Mouse (Mus musculus): ENCODE measurements at regions not wholly inside any gene's neighbourhood (a gene's known extent, or its start where the extent isn't known, plus 50 kb on each side); places are given as distances from the start of the nearest gene placed in this dataset.

DNA sequence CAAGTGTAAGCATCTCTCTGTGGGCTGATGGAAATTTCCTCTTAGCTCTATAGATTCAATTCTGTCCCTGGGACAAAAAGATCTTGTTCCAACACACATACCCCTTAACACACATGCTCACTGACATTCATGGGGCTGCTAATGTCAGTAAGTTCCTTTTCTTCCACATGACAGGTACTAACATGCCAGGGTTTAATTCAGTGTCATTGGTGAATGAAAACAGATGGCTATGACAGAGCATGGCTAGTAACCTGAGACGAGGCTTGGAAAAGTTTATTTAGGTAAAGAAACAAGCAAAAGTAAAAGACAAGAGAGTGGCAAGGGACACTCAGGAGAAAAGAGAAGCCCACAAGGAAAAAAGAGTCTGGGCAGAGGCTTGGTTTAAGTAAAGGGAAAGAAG lies 74.5 kb upstream of the Cd93 start:
- TF ChIP-seq CEBPB (IDR thresholded peaks at IDR 0.05; ENCODE audit: insufficient read depth, poor library complexity, severe bottlenecking) (no peak), E2F4 (IDR thresholded peaks at IDR 0.05; ENCODE audit: insufficient read depth) (no peak), TCF3 (IDR thresholded peaks at IDR 0.05; ENCODE audit: insufficient read length, low read depth) (no peak), REST (IDR thresholded peaks at IDR 0.05; ENCODE audit: insufficient read depth, insufficient read length) (no peak), POLR2AphosphoS2 (IDR thresholded peaks at IDR 0.05; ENCODE audit: insufficient read length, low read depth) (no peak), SRF (IDR thresholded peaks at IDR 0.05; ENCODE audit: control insufficient read depth, insufficient read length, low read depth) (no peak), TCF12 (IDR thresholded peaks at IDR 0.05; ENCODE audit: insufficient read depth, poor library complexity, severe bottlenecking) (no peak), USF1 (IDR thresholded peaks at IDR 0.05; ENCODE audit: low read depth) (no peak), MYOG (IDR thresholded peaks at IDR 0.05; ENCODE audit: control insufficient read depth in 1 of 3, insufficient read depth in 1 of 3, insufficient read length in 2 of 3, low read depth in 2 of 3) (no peak), POLR2A (IDR thresholded peaks at IDR 0.05; ENCODE audit: insufficient read length, low read depth) (no peak), MYOD1 (IDR thresholded peaks at IDR 0.05; ENCODE audit: control insufficient read depth in 1 of 3, insufficient read length in 2 of 3, low read depth in 2 of 3) (no peak), MAX (IDR thresholded peaks at IDR 0.05; ENCODE audit: low read depth) (no peak)
- Histone ChIP-seq H3K36me3 (ENCODE audit: control insufficient read depth, insufficient read depth) (no peaks in the 10 kb centered on the region), H3K27me3 (ENCODE audit: control insufficient read depth, insufficient read depth, insufficient read length) (no peaks in the 10 kb centered on the region), H3K4me2 (ENCODE audit: low read depth) (no peak overlapping the region), H3K79me2 (ENCODE audit: control insufficient read depth, insufficient read depth) (no peaks in the 10 kb centered on the region), H3K4me3 (no peak overlapping the region), H3ac (ENCODE audit: control insufficient read depth, insufficient read length) (no peak overlapping the region)

GRCm38 (mm10) chr2:148510008-148510681 lies 66.8 kb upstream of the Cd93 start:
- TF ChIP-seq MYOG (IDR thresholded peaks at IDR 0.05; ENCODE audit: control insufficient read depth in 1 of 3, insufficient read depth in 1 of 3, insufficient read length in 2 of 3, low read depth in 2 of 3), result peak in 1 of 3 experiments; percentile 35
- TF ChIP-seq CEBPB (IDR thresholded peaks at IDR 0.05; ENCODE audit: insufficient read depth, poor library complexity, severe bottlenecking), result no peak
- Histone ChIP-seq H3K27me3 (ENCODE audit: control insufficient read depth, insufficient read depth, insufficient read length) (no peaks in the 10 kb centered on the region), H3K4me3 (no peak overlapping the region), H3K79me2 (ENCODE audit: control insufficient read depth, insufficient read depth) (no peaks in the 10 kb centered on the region), H3K36me3 (ENCODE audit: control insufficient read depth, insufficient read depth) (no peaks in the 10 kb centered on the region), H3K4me2 (ENCODE audit: low read depth) (no peak overlapping the region), H3ac (ENCODE audit: control insufficient read depth, insufficient read length) (no peak overlapping the region)

- H3ac ChIP-seq (ENCODE audit: control insufficient read depth, insufficient read length), result no peak overlapping the region
- no peak overlapping the region for H3K4me2 ChIP-seq (ENCODE audit: low read depth)
- H3K79me2 ChIP-seq (ENCODE audit: control insufficient read depth, insufficient read depth), result no peaks in the 10 kb centered on the region
- H3K36me3 ChIP-seq (ENCODE audit: control insufficient read depth, insufficient read depth), result no peaks in the 10 kb centered on the region
- TF ChIP-seq MAX (IDR thresholded peaks at IDR 0.05; ENCODE audit: low read depth), result no peak
- no peak for TF ChIP-seq POLR2AphosphoS2 (IDR thresholded peaks at IDR 0.05; ENCODE audit: insufficient read length, low read depth)
- TF ChIP-seq REST (IDR thresholded peaks at IDR 0.05; ENCODE audit: insufficient read depth, insufficient read length), result no peak
- TF ChIP-seq SRF (IDR thresholded peaks at IDR 0.05; ENCODE audit: control insufficient read depth, insufficient read length, low read depth), result no peak
- TF ChIP-seq MYOD1 (IDR thresholded peaks at IDR 0.05; ENCODE audit: control insufficient read depth in 1 of 3, insufficient read length in 2 of 3, low read depth in 2 of 3), result no peak
- no peak for TF ChIP-seq MYOG (IDR thresholded peaks at IDR 0.05; ENCODE audit: control insufficient read depth in 1 of 3, insufficient read depth in 1 of 3, insufficient read length in 2 of 3, low read depth in 2 of 3)
- TF ChIP-seq POLR2A (IDR thresholded peaks at IDR 0.05; ENCODE audit: insufficient read length, low read depth), result no peak
- no peak for TF ChIP-seq E2F4 (IDR thresholded peaks at IDR 0.05; ENCODE audit: insufficient read depth)
- H3K27me3 ChIP-seq (ENCODE audit: control insufficient read depth, insufficient read depth, insufficient read length), result no peaks in the 10 kb centered on the region
- no peak overlapping the region for H3K4me3 ChIP-seq
These were observed 66.0 kb upstream of the Cd93 start for GRCm38 (mm10) chr2:148509357-148509756.

DNA sequence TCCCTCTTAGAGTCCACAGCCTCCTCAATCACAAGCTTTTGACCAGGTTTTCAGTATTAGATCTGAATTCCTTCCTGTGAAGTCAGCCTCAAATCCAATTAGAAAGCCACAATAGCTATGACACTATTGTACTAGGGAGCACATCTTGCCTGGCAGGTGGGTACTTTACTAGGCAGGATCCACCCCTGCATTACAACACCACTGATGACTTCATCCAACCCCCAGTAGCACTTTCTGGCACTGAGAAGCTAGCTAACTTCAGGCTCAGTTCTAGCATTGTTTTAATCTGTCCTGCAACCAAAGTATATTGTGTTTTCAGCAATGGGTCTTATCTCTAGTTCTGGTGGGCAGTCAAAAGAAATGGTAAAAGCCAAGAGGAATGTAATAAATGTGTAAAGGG lies 64.2 kb upstream of the Cd93 start:
- no peak overlapping the region for H3K4me2 ChIP-seq (ENCODE audit: low read depth)
- no peak overlapping the region for H3K4me3 ChIP-seq
- H3ac ChIP-seq (ENCODE audit: control insufficient read depth, insufficient read length), result no peak overlapping the region
- H3K79me2 ChIP-seq (ENCODE audit: control insufficient read depth, insufficient read depth), result no peaks in the 10 kb centered on the region
- H3K27me3 ChIP-seq (ENCODE audit: control insufficient read depth, insufficient read depth, insufficient read length), result no peaks in the 10 kb centered on the region
- TF ChIP-seq E2F4 (IDR thresholded peaks at IDR 0.05; ENCODE audit: insufficient read depth), result no peak
- TF ChIP-seq SRF (IDR thresholded peaks at IDR 0.05; ENCODE audit: control insufficient read depth, insufficient read length, low read depth), result no peak
- no peak for TF ChIP-seq USF1 (IDR thresholded peaks at IDR 0.05; ENCODE audit: low read depth)
- no peak for TF ChIP-seq POLR2A (IDR thresholded peaks at IDR 0.05; ENCODE audit: insufficient read length, low read depth)
- no peak for TF ChIP-seq MYOD1 (IDR thresholded peaks at IDR 0.05; ENCODE audit: control insufficient read depth in 1 of 3, insufficient read length in 2 of 3, low read depth in 2 of 3)
- no peak for TF ChIP-seq TCF3 (IDR thresholded peaks at IDR 0.05; ENCODE audit: insufficient read length, low read depth)
- no peak for TF ChIP-seq POLR2AphosphoS2 (IDR thresholded peaks at IDR 0.05; ENCODE audit: insufficient read length, low read depth)
- no peak for TF ChIP-seq CEBPB (IDR thresholded peaks at IDR 0.05; ENCODE audit: insufficient read depth, poor library complexity, severe bottlenecking)
- no peak for TF ChIP-seq MAX (IDR thresholded peaks at IDR 0.05; ENCODE audit: low read depth)
- TF ChIP-seq REST (IDR thresholded peaks at IDR 0.05; ENCODE audit: insufficient read depth, insufficient read length), result no peak
- TF ChIP-seq TCF12 (IDR thresholded peaks at IDR 0.05; ENCODE audit: insufficient read depth, poor library complexity, severe bottlenecking), result no peak
- no peak for TF ChIP-seq MYOG (IDR thresholded peaks at IDR 0.05; ENCODE audit: control insufficient read depth in 1 of 3, insufficient read depth in 1 of 3, insufficient read length in 2 of 3, low read depth in 2 of 3)
- no peaks in the 10 kb centered on the region for H3K36me3 ChIP-seq (ENCODE audit: control insufficient read depth, insufficient read depth)

DNA sequence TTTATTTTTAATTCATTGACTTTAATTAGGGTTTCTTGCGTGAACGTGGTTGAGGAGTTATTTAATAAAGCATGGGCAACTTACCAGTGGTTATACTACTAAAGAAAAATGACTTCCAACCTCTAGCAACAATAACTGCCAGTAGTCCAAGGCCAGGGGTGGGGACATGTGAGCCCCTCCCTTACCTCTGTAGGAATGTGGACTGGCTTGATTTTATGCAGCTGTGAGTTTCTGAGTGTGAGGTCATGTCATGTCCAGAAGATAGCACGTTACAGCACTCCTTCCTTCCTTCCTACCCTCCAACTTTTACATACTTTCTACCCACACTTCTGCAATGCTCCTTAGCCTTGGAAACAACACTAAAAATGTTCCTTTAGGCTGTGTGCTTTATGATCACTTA lies 63.6 kb upstream of the Cd93 start:
- no peaks in the 10 kb centered on the region for H3K79me2 ChIP-seq (ENCODE audit: control insufficient read depth, insufficient read depth)
- H3K4me3 ChIP-seq, result no peak overlapping the region
- no peaks in the 10 kb centered on the region for H3K27me3 ChIP-seq (ENCODE audit: control insufficient read depth, insufficient read depth, insufficient read length)
- H3ac ChIP-seq (ENCODE audit: control insufficient read depth, insufficient read length), result no peak overlapping the region
- no peaks in the 10 kb centered on the region for H3K36me3 ChIP-seq (ENCODE audit: control insufficient read depth, insufficient read depth)
- TF ChIP-seq TCF12 (IDR thresholded peaks at IDR 0.05; ENCODE audit: insufficient read depth, poor library complexity, severe bottlenecking) (no peak), USF1 (IDR thresholded peaks at IDR 0.05; ENCODE audit: low read depth) (no peak), MYOD1 (IDR thresholded peaks at IDR 0.05; ENCODE audit: control insufficient read depth in 1 of 3, insufficient read length in 2 of 3, low read depth in 2 of 3) (no peak), TCF3 (IDR thresholded peaks at IDR 0.05; ENCODE audit: insufficient read length, low read depth) (no peak)
- H3K4me2 ChIP-seq (ENCODE audit: low read depth), result no peak overlapping the region

All from myocyte (in vitro differentiated cells).